Mouse (Mus musculus) cerebellum, postnatal 14 days (tissue): ENCODE measurements around the gene Lhx5.
A peak's percentile ranks its signal among the peaks of the same experiment; 100 is the strongest.

ENCODE experiments used
- DNase-seq, 2 experiments: peaks; one replicate each; pipeline ENCODE4 v3.0.0; 2021; ENCODE audit warnings: mixed read lengths in 2 of 2

Gene Lhx5

DNA sequence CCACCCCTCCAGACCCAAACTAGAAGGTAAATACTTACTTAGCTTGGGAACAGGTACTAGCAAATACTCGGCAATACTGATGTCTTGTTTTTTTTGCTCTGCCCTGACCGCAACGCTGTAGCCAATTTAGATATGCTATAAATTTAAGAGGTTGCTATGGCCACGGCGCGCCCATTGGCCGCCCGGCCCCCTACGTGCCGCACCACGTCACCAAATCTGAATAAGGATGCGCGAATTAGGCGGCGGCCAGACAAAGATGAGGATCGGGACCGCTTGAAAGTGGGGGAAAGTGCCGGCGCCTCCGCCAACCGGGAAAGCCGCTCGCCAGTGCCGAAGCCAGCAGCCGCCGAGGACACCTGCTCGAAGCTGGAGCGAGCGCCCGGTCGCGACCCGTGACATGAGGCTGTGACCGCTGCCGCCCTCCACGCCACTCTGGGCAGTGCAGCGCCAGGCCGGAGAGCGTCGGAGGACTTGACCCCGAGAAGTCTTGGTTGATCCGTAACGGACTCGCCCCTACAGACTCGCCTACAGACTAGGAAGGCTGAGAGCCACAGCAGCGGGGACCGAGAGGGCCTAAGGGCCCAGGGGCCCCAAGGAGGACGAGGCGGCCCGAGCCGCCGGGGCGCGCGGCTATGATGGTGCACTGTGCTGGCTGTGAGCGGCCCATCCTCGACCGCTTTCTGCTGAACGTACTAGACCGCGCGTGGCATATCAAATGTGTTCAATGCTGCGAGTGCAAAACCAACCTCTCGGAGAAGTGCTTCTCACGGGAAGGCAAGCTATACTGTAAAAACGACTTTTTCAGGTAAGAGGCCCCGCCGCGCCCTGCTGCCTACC is at the start of gene Lhx5:
TSS of gene Lhx5 (plus strand) at position 51 of the 837 bp plus-strand sequence.
- peak; percentile 42 to 59 for DNase-seq

DNA sequence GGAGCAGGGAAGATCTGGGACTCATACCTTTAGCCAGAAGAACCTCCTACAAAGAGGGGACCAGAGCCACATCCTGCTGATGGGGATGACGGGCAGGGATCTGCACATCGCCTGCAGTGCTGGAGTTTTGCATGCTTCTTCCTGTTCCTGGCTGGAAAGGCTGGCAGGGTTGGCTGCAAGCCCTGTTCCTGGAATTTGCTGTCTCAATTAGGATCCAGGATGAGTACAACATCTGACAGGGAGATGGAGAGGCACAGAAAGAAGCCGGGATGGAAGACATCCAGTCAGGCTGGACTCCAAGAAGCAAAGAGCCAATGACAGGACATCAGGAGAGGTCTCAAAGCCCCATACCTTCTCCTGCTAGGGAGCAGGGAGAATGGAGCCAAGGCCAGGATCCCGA is 45.1 kb upstream of the Lhx5 start:
- DNase-seq, result peak; percentile 76 to 81

DNA sequence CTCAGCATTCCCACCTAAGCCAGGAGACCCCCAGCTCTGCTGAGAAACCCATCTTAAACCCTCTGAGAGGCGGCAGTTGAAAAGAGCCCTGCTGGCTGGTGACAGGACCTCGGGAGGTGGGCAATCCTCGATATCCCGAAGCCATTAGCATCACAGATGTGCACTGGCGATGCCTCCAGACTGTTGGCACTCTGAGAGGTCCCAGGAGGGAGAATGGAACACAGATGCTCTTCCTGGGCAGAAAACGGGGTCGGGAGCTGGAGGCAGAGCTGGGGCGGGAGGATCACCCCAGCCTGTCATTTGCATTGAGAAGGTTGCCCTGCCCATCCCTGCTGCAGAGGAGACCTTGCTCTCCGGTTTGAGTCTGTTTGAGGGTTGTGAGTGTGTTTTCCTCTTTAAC is 42.7 kb upstream of the Lhx5 start:
- DNase-seq, result peak in 1 of 2 experiments; percentile 39

DNA sequence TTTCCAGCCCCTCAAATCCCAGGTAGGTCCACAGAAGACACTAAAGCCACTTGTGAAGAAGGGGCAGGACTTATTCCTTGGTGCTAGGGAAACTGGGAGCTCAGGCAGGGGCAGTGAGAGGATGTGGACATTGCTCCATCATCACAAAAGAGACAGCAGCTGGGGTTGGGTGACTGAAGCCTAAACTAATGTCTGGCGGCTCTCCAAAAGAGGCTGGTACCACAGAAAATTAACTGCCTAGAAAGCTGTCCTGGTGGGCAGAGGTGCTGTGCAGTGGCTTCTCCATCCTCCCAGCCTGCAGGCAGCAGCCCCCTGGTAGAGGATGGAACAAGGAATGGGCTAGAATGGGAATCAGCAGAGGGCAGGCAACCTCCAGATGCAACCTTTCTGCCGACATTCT is 41.5 kb upstream of the Lhx5 start:
- peak in 1 of 2 experiments; percentile 38 for DNase-seq

DNA sequence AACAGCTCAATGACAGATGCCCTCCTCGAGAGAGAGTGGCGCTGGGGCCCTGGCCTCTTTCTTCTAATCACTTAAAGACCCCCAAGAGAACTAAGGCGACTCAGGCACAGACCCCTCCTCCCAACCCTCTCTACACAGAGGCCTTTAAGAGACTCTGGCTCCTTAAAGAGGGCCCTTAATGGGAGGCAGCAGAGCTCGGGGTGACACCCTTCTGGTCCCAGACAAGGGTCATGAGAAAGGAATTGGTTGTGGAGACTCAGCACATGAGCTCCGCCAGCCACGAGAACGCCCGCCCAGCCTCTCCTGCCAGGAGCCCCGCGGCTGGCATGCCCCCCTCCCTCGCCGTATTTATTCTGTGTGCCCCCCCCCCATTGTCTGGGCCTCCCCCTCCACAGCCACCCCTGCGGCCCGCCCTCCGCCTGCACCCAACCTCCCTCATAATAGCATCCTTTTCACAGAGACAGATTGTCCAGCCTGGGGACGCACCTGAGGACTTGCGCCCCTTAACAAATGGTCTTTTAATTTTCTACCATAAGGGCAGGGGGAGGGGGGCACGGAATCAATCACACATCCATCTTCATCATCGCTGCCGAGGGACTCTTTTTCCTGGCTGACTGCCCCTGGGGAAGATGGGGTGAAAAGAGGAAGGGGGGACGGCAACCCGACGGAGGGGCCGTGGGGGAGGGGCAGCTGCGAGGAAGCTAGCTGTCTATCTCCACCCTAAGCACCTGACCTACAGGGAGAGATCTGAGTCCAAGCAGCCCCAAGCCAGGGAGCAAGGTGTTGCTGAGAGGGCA is 37.4 kb upstream of the Lhx5 start:
- DNase-seq, result peak in 1 of 2 experiments; percentile 29

DNA sequence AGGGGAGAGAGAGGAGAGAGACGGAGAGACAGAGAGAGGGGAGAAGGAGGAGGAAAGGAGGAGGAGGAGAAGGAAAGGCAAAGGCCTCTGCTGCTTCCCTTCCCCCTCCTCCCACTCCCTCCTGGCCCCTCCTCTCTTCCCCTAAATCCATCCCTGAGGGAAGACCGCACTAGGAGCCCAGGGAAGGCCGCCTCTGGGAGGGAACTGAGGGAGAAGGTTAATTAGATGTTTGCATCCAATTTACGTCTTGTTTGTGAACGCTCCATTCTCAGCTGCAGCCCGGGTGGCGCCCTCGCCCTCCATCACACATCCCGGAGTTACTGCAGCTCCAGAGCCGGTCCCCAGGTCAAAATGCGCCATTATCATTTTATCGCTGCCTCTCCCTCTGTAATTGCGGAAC is 33.5 kb upstream of the Lhx5 start:
- DNase-seq, result no peak

DNA sequence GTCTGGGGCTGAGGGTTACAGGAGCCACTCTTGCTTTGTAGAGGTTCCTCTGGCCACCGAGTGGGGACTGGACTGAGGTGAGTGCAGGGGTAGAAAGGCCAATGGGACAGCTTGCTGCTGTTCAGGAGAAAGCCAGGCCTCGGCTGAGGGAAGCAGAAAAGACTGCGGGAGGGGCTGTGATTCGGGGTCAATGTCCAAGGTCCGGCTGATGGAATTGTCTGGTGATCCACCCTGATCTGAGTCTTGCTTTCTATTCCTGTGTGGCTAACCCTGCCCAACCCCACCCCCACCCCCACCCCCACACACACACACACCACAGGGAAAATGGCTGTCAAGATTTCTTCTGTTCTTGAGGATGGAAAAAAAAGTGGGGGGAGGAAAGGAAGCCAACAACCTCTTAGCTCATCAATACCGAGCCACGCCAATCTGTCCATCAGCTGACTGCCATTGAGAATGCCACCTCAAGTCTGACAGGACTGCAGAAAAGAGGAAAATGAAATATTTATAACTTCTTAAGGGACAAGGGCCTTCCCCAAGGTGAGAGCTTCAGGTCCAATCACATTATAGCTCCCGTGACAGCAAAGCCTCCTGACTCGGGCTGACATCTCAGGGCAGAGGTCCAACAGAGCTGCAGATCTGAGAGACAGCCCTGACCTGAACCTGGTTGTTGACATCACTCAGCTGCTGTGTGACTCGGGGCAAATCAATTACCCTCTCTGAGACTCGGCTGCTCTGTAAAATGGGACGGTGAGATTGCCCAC is 26.5 kb upstream of the Lhx5 start:
- DNase-seq, result no peak

DNA sequence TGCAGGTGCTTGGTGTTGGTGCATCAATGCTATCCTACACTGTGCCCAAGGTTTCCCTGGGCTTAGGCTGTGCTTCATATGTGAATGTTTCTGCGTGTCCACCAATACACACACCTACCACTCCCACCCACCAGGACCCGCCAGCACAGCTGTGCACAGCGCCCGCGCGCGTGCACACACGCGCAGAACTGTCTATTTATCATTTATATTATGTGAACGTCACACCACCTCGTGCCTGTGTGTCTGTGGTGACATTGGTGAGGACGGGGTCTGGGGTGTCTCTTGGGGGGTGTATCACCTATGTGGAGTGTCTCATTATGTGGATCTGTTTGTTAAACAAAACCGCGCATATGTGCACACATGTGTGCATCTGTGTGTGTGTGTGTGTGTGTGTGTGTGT is 22.6 kb upstream of the Lhx5 start:
- no peak for DNase-seq

DNA sequence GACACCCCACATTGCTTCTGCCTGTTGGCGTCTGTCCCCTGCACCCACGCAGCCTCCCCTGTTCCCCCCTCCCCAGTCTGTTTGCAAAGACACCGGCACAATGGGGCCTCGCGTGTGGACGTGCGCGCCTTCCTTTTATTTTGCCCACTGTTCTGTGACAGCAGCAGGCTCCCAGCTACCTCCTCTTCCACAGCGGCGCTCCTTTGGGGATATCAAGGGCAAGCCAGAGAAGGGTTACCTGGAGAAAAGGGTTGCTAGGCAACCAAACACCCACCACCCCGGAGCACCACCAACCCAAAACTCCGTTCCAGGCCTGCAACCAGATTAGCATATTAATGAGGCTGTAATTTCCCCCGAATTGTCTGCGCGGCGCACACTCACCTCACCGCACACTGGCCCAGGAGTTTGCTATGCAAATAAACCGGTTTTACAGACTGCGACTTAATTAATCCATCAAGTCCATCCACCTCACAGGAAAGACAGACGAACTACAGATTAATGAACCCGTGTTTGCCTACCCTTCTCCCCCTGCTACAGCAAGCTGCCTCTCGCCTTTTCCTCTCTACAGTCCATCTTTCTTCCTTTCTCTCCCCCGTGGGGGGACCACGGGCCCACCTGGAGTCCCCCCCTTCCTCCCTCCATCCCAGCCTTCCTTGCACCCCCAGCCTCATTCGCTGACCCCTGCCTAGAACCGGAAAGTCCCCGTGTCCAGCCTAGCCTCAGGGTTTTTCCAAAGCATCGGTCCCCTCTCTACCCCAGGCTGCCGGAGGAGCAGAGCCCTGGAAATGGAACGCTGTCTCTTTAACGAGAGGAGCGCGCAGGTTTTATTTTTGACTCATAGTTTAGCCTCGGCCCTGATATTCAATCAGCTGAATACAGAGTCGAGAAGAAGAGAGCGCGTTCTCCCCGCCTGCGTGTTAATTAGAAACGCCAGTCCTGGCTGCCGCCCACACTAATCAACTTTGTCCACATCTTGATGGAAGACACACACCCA is 21.8 kb upstream of the Lhx5 start:
- DNase-seq, result peak; percentile 33 to 41

DNA sequence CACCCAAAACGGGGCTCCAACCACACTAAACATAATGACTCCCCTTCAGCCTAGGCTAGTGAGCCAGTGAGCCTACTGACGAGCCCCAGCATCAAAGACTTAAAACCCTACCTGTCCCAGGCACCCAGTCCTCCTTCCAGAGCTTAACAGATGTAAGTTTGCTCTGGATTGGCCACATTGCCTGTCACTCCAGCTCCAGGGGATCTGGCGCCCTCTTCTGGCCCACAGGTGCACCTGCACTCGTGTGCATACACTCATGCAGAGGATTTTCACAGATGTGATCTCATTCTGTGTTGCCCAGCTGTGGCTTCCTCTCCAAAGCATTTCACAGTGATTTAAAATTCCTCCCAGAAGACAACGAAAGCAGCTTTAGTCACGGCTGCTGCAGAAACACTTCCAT is 18.1 kb upstream of the Lhx5 start:
- DNase-seq, result no peak

DNA sequence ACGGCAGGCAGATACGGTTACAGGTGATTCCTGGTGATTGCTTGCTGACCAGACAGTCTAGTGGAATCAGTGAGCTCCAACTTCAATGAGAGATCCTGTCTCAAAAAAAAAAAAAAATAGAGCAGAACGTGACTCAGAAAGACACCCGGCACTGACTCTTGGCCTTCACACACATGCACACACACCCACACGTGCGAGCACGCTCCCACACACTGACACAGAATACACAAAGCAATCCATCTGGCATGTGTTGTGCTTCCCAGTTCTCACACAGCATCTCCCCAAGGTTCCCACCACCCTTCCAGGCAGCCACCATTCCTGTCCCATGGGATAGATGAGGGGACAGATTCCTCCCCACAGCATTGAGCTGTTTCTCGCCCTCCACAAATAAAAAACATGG is 11.4 kb upstream of the Lhx5 start:
- DNase-seq, result no peak

DNA sequence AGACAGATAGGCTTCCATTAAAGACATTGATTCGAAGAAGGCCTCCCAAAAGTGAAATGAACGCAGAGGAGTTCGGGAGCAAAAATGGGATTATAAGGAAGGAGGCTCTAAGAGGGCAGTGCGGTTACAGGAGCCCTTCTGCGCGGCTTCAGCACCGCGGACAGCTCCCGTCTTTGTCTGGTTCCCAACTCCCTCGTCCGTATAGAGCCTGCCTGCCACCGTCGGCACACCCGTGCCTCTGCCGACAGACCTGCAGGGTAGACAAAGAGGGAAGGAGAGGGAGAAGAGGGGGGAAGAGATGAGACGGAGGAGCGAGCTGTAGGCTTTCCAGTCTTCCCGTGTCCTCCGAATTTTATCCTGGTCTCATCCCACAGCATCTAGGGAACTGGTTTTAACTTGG is 7.5 kb upstream of the Lhx5 start:
- DNase-seq, result peak; percentile 51

DNA sequence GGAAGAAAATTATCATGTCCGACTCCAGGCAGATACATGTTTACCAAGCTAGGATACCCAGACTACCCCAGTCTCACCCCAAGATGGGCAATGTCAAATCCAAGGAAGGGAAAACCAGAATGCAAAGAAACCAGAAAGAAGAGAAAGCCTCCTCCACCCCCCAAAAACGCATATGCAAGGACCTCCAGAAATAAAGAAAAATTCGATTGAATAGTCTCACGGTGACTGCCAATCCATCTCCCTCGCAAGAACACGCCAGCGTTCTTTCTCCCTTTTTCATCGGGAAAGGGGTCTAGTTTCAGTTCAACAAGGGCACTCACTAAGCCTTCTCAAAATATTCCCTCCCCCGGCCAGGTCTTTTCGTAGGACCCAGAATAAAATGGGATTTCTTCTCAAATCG is 6.8 kb upstream of the Lhx5 start:
- DNase-seq, result no peak

DNA sequence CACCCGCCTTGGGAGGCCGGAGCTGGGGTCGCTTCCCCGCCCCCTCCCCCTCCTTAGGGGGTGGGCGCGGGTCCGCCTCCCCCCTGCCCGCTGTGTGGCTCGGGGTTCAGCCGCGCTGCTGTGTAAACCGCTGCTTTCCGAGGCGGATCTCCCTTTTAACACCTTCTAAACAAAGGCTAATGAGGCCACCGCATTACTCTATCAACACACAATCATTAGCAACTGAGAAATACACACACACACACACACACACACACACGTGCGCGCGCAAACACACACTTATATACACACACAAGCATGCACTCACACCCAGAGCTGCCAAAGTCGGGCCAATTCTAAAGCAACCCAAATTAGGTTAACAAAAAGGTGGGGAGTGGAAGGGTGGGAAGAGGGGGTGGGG is 5.8 kb upstream of the Lhx5 start:
- DNase-seq, result no peak

DNA sequence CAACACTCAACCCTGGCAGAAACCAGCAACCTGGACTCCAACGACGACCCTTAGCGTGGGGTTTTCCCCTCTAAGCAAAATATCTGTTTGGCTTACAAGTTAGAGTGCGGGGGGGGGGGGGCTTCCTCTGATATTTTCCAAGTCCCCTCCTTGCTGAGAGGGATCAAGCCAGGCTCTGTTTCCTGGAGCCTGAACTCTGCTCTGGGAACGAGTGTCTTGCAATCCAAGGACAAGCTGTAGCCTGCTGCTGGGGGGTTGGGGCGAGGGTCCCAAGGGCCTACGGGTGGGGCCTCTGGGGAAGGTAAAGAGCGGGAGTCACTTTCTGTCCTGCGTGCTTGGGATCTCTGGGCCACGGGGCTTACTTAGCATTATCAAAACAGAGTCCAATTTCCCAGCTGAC is 4.9 kb upstream of the Lhx5 start:
- DNase-seq, result no peak

DNA sequence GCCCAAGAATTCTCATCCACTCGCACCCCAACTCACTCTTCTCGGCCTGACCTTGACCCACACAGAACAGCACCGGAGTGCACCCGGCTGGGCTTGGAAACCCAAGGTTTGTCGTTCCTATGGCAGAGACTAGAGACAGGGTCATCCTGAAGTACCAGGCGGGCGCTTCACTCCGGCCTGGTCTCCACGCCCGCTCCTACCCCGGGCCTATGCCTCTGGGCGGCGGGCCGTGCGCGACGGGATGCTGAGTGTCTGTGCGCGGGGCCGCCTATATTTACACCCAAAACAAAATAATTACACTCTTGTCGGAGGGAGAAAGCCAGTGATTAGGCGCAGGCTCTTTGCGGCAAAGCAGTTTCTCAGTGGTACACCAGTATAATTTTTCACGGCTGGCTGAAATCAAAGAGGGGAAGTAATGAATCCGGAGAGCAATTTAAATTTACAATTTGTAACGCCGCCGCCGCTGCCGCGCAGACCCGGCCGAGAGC is 4.0 kb upstream of the Lhx5 start:
- no peak for DNase-seq

DNA sequence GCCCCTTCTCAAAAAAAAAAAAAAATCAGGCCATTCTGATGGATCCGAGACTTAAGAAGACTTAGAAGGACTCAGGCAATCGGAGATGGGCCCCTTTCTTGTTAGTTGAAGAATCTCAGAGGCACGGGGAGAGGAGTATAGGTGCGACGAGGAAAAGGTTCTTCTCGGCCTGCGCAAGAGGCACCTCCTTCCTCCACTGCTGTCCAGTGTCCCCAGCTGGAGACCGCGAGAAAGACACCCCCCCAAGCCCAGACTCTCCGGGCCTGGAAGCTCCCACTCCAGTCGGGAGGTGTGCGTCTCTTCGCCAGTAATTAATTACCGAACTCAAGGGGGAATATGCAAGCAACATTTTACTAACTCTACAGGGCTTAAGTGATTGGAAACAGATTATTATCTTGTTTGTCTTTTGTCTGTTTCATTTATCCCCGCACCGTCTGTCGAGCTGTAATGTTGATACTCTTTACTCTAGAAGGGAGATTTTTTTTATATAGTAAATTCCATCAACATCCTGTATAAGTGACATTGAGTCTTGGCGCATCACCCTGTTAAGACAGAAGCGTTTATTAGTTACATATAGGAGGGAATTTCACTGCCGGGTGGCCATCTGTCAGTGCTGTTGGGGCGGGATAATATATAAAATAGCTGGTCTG is 3.2 kb upstream of the Lhx5 start:
- no peak for DNase-seq

DNA sequence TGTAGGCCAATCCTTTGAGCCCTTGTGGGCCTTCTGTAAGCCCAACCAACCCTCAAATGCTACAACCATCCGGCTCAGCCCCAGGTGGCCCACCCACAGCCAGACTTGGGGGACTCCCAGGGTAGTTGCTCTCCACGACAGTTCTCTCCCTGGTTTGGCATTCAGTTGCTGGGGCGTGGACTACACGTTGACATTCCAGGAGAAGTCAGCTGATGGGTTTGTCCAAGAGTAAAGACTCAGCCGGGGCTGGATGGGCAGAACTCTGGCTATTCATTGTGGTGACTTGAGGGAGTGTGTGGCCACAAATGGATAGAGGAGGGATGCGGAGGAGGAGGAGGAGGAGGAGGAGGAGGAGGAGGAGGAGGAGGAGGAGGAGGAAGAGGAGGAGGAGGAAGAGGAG is 2.5 kb upstream of the Lhx5 start:
- no peak for DNase-seq

DNA sequence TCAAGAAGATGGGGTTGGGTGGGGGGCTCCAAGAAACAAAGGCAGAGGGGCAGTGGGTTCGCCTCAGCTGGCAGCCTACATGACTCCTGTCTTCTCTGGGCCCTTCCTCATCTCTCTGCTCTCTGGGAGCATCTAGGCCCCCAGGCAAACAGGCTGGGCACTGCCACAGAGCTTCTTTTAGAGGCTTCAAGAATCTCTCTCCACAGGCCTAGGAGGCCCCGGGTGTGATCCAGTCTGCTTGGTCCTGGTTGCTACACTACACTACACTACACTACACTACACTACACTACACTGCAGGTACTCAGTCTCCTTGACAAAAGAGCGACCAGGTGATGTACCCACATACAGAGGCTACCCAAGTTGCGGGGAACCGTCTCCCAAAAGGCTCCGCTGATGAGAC is 1.8 kb upstream of the Lhx5 start:
- DNase-seq, result no peak

DNA sequence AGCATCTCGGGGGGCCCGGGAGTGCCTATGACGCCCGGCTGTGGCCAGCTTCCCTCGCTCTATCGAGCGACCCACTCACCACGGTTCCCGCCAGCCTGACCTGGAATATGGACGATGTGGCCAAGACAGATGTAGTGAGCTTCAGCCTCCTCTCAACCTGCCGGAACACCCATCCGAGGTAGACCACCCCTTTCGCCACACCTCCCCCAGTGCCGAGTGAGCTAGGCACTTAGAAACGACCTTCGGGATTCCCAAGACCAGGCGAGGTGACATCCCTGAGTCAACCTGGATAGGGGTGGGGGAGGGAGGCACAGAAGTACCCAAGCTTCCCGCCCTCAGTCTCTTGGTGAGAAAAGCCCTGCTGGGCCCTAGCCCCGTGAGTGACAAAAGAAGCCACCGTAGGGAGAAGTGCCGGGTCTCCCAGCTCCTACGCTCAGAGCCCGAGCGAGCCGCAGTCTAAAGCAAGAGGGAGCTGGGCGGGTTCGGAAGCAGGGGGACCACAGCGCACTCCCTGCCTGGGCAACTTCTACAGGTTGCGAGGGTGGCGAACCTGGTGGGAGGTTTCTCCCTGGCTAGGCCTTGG is 407 bp upstream of the Lhx5 start:
- peak in 1 of 2 experiments; percentile 16 for DNase-seq

DNA sequence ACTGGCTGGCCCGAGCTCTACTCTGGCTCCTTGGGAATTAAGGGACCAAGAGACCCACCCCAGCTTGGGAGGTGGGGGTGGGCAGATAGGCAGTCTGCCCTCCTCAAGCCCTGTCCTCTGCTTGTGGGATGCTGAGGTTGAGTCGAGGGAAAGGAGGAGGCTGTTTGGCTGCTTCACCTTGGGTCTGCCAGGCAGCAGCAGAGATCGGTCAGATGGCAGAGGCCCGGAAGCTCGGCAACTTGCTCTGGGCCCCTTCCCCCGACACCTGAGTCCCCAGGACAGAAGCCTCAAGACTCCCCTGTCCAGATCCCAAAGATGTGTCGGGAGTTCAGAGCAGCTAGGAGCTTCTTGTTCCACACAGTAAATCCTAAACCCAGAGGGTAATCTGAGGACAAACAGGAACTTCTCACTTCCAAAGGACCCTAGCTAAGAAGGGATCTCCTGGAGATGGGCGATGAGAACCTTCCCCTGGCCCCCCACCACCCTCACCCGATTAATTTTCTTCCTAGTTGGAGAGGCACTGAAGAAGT is 1.1 kb downstream of the Lhx5 start:
- DNase-seq, result peak in 1 of 2 experiments; percentile 19
